Mouse (Mus musculus) T-helper 1 cell (primary cell): ENCODE data around the gene Clec18a.
"Not testable (repeated sequence)": the region's sequence is repeated elsewhere in the genome, so short reads cannot be mapped to it uniquely, and the experiment has no call there.

ENCODE experiments used
- in situ Hi-C: fragments of 300-600 bp; cut with MboI, MseI; formaldehyde crosslinking; loops from one replicate; pipeline ENCODE4 v1.15.1; 2025; ENCODE audit warnings: high pct_unique_total_duplicates

The Clec18a gene

DNA sequence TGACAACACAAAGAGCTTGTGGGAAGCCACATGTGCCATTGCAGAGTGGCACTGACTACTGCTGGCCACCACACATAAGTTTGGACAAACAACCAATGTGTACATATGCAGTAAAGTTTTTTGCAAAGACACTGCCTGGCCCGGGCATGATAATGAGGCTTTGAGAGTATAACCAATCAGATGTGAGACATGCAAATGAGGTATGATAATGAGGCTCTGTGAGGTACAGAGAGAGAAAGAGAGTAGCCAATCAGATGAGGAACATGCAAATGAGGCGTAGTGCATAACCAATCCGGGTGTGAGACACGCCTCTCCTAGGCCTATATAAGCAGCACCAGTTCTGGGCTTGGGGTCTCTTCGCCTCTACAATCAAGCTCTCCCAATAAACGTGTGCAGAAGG lies at the start of gene Clec18a:
Gene Clec18a, minus strand, starts transcription at position 101 of the 400 bp plus-strand sequence.
- in situ Hi-C loops = loop anchor here (5.0 kb wide), 1 partner anchor 35 kb away; the partner anchor contains the start of gene Exosc6

DNA sequence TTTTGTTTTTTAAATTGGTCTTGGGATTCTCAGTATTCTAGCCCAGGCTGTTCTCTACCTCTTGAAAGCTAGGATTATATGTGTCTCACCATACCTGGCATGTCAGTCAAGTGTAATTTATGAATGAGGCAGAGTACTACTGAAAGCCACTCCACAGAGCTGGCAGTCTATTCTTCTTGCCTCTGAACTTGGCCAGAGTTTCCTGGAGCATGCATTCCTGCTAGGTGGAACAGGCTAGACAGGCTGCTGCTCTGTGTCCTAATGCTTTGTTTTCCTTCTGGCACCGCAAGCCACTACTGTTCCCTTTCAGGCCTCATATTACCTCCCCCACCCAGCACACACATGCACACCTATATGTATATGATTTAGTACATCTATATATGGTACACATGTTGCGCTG lies 38.5 kb upstream of the Clec18a start:
- in situ Hi-C loops = no loop called here

DNA sequence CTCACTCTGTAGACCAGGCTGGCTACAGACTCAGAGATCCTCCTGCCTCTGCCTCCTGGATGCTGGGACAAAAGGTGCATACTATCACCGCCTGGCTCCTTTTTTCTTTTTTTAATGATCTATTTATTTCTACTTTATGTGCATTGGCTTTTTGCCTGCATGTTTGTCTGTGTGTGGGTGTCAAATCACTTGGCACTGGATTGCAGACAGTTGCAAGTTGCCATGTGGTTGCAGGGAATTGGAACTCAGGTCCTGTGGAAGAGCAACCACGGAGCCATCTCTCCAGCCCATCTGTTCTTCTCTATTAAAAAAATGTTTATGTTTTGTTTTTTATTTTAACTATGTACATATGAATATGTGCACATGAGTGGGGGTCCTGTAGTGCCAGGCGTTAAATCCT lies 27.3 kb upstream of the Clec18a start:
- in situ Hi-C loops = no loop called here

DNA sequence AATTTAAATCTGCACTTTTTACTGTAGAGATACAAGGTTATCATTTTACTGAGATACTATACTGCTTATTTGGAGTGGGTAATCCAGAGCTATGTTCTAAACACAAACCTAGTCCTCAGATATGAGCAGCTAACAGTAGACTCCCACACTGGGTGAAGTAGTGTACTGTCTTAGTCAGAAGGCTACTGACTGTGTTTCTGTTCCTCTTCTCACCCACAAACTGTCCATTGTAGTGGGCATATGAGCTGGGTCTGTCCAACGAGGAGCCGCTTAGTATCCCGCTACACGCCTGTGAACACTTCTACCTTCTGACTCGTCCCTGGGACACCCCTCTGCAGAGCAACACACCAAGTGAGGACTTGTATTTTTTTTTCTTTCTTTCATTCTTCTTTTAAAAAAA lies 22.7 kb upstream of the Clec18a start:
- in situ Hi-C loops = no loop called here

DNA sequence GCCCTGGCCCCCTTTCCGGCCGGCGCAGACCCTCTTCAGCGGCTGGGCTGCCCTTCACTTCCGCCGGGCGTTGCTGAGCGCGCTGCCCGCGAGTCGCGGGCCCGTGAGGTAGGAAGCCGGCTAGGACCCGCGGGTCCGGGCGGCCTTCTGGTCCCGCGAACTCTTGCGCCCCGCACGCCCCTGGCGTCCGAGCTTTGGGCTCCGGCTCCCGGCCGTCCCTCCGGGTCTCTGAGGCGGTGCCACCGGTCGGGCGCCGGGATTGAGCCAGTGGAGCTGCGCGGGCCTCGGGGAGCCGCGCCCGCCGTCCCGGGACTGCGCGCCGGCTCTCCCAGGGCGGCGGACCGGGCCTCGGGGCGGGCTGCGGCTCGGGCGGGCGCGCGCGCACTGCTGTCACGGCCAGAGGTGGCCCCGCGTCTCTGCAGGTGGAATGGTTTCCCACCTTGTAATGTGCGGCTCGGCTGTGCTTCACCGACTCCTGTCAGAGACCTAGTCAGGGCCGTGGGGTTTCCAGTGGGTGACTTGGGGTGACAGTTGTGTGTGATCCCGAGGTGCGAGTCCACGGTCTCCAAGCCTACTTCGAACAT lies 2.6 kb upstream of the Clec18a start:
- in situ Hi-C loops = loop anchor here (5.0 kb wide), 2 partner anchors 38 to 47 kb away; partner anchors contain the start of gene Exosc6

DNA sequence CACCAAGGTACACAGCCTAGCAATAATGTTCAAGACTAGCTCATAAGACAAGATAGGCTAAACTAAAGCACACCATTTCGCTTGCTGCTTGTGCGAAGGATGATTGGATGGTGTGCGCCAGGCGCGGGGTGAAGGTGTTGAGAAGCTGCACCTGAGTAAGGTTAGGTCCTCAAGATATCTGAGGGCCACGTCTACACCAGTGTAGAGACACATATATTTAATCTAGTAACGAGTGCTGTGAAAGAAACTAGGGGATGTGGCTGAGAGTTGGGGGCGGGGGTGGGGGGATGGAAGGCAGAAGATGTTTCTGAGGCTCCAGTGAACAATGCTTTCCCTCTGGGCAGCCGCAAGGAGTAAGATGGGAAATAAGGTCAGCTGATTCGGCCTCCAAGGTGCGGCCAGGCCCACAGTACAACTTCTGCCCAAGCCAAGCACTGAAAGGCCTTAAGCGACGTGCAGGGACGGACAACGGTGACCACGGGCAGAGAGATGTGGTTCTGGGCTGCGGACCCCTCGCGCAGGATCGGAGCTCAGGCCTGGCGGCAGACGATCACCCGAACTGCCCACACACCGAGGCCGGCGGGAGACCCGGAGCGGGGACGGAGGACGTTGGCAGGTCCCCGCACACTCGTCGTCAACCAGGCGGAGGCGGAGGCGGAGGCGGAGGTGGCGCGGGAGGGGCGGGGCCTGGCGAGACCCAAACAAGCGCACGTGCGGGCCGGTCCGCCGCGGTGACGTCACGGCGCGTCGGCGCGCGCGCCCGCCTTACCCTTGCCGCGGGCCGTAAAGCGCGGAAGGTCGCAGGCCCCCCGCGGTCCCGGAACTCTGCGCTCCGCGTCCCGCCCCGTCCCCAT lies 1.9 kb upstream of the Clec18a start, which contains the start of gene Pdpr:
Gene Pdpr, plus strand, starts transcription at position 766 of the 854 bp plus-strand sequence.
- in situ Hi-C loops = loop anchor here (5.0 kb wide), 1 partner anchor 37 kb away; the partner anchor contains the start of gene Exosc6

DNA sequence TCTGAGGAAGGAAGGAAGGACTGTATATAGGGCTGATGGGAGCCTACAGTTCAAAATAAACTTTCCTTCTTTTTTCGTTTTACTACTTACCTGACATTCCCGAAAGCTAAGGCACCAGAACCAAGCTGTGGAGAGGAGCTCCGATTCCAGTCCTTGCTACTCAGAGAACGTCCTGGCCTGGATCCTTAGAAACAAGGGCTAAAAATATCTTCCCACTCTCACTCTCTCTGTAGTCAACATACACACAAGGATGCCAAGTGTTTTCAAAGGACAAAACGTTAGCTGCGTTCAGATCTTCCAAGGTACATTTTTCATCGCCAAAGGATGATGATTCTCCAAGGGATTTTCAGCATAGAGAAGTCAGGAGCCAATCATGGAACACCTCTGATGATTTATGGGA lies 520 bp downstream of the Clec18a start:
- in situ Hi-C loops = loop anchor here (5.0 kb wide), 1 partner anchor 34 kb away; the partner anchor contains the start of gene Exosc6

DNA sequence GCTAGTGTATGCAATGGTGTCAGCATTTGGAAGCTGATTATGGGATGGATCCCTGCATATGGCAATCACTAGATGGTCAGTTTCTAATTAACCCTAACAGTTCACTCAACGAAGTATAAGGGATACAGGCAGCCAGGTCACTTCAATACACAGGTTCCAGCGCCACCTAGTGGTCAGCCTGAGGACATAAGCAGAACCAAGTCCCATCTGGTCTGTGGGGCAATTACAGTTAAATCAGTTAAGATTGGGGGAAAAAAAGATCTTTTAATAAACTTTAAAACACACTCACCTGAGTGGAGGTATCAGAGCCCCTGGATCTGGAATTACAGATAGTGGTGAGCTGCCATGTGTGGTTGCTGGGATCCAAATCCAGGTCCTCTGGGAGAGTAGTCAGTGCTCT lies 2.1 kb downstream of the Clec18a start:
- in situ Hi-C loops = loop anchor here (5.0 kb wide), 1 partner anchor 33 kb away; the partner anchor contains the start of gene Exosc6

DNA sequence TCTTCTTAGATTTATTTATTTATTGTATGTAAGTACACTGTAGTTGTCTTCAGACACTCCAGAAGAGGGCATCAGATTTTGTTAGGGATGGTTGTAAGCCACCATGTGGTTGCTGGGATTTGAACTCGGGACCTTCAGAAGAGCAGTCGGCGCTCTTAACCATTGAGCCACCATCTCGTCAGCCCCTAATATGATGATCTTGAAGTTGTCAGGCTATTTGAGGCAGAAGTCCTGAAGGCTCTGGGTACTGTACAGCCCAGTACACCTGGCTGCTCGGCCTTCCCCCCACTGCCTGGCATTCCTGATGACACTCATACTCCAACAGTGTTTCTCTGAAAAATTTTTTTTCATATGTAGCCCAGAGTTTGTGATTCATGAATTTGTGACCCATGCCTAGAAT lies 8.3 kb downstream of the Clec18a start:
- in situ Hi-C loops = not testable (repeated sequence)

DNA sequence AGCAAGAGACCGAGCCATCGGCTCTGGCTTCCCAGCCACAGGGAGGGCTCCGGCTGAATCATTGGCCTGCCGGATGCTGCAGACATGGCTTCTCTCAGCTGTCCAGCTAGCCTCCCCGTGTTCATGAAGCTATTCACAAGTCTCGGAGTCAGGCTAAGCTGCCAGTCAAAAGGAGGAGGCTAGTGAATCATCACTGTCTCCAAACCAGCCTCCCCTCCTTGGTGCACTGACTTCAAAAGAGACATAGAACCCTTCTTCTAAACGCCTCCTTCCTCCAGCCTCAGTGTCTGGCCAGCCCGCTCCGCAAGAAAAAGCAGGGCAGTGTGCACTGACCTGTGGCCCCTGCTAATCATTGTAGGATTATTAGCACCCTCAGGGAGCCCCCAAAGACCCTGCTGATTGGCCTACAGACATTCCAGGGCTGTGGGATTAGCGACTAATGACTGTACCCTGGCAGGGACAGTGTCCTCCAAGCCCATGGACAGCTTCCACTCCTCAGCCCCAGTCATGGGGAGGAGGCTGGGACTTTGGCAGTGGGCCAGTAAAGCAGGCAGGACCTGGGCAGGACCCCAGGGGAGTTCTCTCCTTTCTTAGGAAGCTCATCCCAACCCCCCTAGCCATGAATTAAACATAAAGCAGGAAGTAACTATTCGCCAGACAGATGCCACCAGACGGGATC lies 10.5 kb downstream of the Clec18a start:
- in situ Hi-C loops = no loop called here

DNA sequence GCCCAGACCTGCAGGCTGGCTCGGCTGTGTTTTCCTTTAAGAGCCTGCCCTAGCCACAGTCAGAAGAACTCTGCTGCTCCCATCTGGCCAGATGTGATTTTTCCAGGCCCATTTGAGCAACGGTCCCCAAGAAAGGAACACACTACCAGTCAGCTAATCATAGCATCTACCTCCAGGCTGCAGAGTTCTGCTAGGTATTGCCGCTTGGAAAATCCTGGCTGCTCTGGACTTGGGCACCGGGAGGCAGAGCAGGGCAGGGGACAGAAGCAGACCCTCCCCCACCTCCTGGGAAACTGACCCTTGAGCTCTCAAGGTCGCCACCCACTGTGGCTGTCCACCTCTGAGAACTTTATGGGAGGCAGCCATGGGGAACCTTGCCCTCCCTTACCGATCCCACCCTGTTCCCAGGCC lies 12.4 kb downstream of the Clec18a start:
- in situ Hi-C loops = no loop called here

DNA sequence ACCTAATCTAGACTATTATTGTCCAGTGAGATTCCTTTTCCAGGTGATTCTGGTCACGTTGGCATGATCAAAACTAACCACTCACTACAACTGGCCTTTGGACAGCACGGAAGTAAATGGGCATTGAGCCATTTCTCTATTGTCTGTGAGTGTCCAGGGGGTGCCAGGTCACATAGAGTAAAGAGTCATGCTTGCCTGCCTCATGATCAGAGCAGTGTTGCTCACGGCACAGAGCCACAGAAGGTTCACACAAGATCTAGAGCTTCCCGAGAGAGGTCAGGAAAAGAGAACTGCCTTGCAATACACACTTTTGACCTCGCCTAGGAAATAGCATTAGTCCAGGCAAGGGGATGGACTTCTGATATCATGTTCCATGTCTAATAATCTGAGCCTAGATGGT lies 12.8 kb downstream of the Clec18a start:
- in situ Hi-C loops = no loop called here

DNA sequence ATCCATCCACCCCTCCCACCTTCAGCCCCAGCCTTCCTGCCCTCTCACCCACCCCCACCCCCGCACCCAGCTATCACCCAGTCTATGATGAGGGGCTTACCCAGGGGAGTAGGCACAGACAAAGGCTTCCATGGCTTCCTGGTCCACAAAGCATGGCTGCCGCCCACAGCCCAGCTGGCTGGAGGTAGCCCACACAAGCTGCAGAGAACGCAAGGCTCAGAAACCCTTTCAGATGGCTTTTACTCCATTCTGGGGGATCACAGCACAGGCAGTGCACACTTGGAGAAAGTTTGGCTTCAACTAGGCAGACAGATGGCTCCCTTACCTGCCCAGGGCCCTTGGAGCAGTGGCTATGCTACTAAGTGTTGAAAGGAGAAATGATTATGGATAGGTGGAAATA lies 16.3 kb downstream of the Clec18a start:
- in situ Hi-C loops = no loop called here

DNA sequence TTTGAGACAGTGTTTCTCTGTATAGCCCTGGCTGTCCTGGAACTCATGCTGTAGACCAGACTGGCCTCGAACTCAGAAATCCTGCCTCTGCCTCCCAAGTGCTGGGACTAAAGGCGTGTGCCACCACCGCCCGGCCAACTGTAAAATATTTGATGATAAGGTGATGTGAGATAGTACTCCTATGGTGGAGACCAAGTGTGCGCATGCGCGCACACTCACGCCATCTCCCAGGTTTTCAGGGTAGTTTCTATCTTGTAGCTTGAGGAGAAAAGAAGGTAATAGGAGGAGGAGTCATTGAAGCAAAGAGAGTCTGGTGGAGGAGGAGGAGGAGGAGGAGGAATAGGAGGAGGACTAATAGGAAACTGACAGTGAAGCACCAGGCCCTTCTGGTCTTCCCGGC lies 23.6 kb downstream of the Clec18a start:
- in situ Hi-C loops = not testable (repeated sequence)

DNA sequence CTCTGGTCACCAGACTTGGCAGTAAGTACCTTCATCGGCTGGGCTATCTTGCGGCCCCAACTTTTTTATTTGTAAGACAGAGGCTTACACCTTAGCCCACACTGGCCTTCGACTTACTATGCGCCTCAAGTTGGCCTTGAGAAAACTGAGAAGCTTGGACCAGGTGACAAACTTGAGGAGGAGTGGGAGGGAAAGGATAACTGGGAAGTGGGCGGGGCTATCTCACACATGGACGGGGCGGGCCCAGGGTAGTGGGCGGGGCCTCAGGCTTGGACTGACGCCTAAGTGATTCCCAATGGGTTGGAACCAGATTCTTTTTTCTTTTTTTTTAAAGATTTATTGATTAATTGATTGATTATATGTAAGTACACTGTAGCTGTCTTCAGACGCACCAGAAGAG lies 24.8 kb downstream of the Clec18a start:
- in situ Hi-C loops = no loop called here

DNA sequence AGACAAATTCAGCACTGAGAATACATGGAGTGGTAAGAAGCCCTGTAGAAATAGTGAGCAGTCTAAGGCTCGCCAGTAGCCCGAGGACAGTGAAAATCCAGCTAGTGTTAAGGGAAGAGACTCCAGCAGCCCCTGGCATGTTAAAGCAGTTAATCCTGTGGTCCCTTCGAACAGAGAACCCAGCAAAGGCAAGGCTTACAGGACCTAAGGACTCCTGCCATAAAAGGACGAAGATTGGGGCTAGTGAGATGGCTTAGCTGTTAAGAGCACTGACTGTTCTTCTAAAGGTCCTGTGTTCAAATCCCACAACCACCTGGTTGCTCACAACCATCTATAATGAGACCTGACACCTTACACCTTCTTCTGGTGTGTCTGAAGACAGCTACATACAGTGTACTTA lies 25.9 kb downstream of the Clec18a start:
- in situ Hi-C loops = no loop called here

DNA sequence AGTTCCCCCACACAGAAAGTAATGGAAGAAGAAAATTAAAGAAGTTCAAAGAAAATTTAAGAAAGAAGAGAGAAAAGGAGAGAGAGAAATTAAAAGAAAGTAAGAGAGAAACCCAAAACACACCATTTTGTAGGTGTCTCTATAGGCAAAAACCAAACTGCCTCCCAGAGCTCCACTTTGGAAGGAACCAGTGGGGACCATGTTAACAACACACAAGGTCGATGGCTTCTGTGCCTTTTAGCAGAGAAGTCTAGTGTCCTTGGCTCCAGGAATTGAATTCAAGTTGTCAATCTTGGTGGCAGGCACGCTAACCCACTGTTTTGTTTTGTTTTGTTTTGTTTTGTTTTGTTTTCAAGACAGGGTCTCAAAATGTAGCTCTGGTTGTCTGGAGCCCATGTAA lies 29.3 kb downstream of the Clec18a start:
- in situ Hi-C loops = no loop called here

DNA sequence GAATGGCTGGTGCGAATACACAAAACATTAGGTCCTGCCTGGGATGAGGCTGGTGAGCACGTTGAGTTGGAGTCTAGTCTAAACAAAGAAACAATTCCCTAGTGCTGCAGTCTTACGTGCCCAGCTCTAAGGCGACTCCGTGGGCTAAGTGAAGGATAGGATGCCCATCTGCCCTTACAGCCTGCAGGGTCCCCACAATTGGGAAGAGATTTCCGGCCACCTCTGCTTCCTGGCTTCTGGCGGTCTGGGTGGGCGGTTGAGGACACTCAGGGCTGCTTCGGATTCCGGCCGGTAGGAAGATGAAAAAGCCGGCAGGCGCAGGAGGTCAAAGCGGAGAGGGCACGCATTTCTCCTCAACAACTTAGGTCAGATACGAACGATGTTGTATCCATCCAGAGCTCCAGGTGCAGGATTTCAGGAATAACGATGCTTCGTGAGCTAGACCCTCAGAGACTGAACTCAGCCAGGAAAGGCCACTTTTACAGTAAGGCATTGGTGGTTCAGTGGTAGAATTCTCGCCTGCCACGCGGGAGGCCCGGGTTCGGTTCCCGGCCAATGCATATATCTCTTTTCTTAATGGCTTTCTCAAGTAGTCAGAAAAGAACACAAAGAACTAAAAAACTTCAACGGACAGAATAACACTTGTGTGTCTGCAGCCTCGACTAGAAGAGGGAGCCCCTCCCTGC lies 30.0 kb downstream of the Clec18a start:
- in situ Hi-C loops = no loop called here

DNA sequence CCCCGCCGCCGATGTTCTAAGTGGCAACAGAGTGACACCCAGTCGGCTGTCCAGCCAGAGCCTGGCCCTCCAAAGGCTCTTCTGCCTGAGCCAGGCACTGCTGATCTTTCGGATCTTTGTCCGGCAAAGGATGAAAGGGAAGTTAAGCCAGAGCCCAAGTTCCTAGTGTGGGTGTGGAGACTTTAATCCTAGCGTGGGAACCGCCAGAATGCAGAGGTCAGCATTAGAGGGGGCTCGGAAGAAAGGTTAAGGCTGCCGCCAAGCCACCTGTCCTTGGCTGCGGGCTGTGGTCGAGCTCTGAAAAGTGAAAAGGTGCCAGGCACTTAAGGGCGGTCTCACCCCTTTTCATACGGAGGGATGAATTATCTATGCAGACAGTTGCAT lies 30.5 kb downstream of the Clec18a start:
- in situ Hi-C loops = no loop called here

DNA sequence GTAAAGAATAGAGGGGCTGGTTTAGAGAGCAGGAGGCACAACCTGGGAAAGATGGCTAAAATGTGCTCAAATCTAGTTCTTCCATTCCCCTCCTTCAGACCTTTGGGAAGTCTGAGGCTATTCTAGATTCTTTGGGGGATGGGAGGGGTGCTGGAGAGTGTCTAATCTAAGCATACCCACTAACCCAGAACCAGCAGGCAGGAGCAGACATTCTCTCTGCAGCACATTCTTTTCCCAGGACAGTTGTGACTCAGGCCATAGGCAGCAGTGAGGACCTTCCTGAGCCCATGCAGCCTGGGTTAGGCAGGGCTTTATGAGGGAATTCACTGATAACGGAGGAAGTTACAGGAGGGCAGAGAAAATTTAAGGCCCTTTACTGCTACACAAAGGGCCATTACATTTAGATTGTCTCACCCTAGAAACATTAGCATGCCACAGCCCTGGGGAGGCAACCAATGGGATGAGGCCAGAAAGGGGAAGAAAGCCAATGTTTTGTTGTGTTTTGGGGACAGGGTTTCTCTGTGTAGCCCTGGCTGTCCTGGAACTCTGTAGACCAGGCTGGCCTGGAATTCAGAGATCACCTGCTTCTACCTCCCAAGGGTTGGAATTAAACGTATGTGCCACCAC lies 33.2 kb downstream of the Clec18a start:
- in situ Hi-C loops = loop anchor here (5.0 kb wide), 2 partner anchors 33 to 228 kb away; partner anchors contain the start of genes Clec18a and Pdpr

DNA sequence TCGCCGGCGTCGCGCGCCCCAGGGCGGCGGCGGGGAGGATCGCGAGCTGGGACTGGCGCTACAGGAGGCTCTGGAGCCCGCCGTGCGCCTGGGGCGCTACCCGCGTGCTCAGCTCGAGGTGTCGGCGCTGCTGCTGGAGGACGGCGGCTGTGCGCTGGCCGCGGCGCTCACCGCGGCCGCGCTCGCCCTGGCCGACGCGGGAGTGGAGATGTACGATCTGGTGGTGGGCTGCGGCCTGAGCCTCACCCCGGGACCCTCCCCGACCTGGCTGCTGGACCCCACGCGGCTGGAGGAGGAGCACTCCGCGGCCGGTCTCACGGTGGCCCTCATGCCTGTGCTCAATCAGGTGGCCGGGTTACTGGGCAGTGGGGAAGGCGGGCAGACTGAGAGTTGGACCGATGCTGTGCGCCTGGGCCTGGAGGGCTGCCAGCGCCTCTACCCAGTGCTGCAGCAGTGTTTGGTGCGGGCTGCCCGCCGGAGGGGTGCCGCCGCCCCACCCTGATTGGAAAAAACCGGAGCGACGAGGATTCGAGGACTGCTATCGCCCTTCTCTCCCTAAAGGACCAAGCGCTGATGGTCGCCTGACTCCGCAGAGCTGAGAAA lies 35.4 kb downstream of the Clec18a start:
- in situ Hi-C loops = loop anchor here (5.0 kb wide), 2 partner anchors 36 to 231 kb away; partner anchors contain the start of genes Clec18a and Pdpr
